Mouse (Mus musculus): ENCODE results near the gene Nusap1.

DNA sequence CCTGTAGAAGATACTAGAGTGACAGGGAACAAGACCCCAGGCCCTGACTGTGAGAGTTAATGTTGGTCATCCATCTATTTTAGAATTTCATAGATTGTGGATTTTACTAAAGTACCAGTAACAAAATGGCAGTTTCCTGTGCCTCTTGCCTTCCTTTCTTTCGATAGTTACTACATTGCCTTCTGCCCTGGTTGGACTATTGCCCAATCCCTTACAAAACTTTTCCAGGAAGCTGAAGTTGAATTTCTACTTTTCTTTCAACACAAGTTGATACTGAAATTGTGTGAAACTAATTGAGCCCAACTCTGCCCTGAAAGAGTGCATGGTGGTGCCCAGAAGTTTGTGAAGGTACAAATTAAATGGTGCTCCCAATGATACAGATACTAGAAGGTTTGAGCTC is 45.6 kb upstream of the Nusap1 start:
- TF ChIP-seq CTCF (IDR thresholded peaks at IDR 0.05; ENCODE audit: control insufficient read depth, insufficient read depth, insufficient read length), result no peak
- no peak for TF ChIP-seq USF1 (IDR thresholded peaks at IDR 0.05; ENCODE audit: low read depth)
- no peak for TF ChIP-seq MYOD1 (IDR thresholded peaks at IDR 0.05; ENCODE audit: control insufficient read depth, insufficient read length, low read depth)
- no peak for TF ChIP-seq MAX (IDR thresholded peaks at IDR 0.05)
- no peak for TF ChIP-seq FOSL1 (IDR thresholded peaks at IDR 0.05; ENCODE audit: insufficient read depth, low read length, poor library complexity, severe bottlenecking)
- TF ChIP-seq MYOG (IDR thresholded peaks at IDR 0.05; ENCODE audit: control insufficient read depth, extremely low read depth, insufficient read length), result no peak
